Mouse (Mus musculus): ENCODE data around the gene Bad. TPM values are rescaled to one million over a fixed set of nuclear protein-coding genes. Genes with fewer than 3 reads are reported as not detected.

The Bad gene
- total and polyA plus RNA-seq, 2 experiments = 26.2 to 40.3 TPM

- Histone ChIP-seq H3K79me2 (ENCODE audit: control insufficient read depth, insufficient read depth, low read length) (peaks cover 14% of the 10 kb centered on the region; the same call in 1 of the 2 replicates), H3K36me3 (ENCODE audit: control insufficient read depth, insufficient read depth, low read length) (peaks cover 9% of the 10 kb centered on the region; the same call in 1 of the 2 replicates), H3K27me3 (ENCODE audit: control insufficient read depth, insufficient read depth, low read length) (no peaks in the 10 kb centered on the region), H3K4me1 (ENCODE audit: control insufficient read depth, insufficient read depth, low read length) (peaks cover 13% of the 10 kb centered on the region), H3K27ac (replicated peaks; ENCODE audit: insufficient read depth, low read depth, low read length) (no peak overlapping the region), H3K9ac (ENCODE audit: low read depth, low read length) (no peak overlapping the region), H3K4me3 (ENCODE audit: insufficient read depth, low read depth, low read length) (no peak overlapping the region)
- 90% methylated on average over 15 of the region's 15 CpGs for WGBS
- no peak for DNase-seq (ENCODE audit: extremely low read depth, low read depth, low spot score)
- no peak for TF ChIP-seq CTCF (IDR thresholded peaks at IDR 0.05; ENCODE audit: low read depth, low read length)
- TF ChIP-seq POLR2A (IDR thresholded peaks at IDR 0.05; ENCODE audit: extremely low read depth, insufficient read depth, low read length) = no peak
Observed at GRCm38 (mm10) chr19:6912205-6912970, 29.3 kb upstream of the Bad start.

DNA sequence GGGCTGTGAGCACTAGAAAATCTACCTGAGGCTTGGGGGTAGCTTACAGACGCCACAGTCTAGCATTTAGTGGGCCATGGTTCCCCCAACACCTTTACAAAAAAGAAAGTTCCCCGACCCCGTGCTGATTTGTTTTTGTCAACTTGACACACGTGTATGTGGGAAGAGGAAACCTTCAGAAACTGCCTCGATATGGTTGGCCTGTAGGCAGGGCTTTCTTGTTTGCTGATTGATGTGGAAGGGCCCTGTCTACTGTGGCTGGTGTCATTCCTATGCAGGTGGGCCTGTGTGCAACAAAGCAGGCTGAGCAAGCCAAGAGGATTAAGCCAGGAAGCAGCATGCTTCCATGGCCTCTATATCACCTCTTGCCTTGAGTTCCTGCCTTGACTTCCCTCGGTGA is 28.6 kb upstream of the Bad start:
- no peaks in the 10 kb centered on the region for H3K27me3 ChIP-seq (ENCODE audit: control insufficient read depth, insufficient read depth, low read length)
- WGBS = 80% methylated on average over 6 of the region's 6 CpGs
- TF ChIP-seq CTCF (IDR thresholded peaks at IDR 0.05; ENCODE audit: low read depth, low read length) (no peak), POLR2A (IDR thresholded peaks at IDR 0.05; ENCODE audit: extremely low read depth, insufficient read depth, low read length) (no peak)
- peaks cover 10% of the 10 kb centered on the region for H3K4me1 ChIP-seq (ENCODE audit: control insufficient read depth, insufficient read depth, low read length)
- peaks cover 9% of the 10 kb centered on the region; the same call in 1 of the 2 replicates for H3K36me3 ChIP-seq (ENCODE audit: control insufficient read depth, insufficient read depth, low read length)
- H3K79me2 ChIP-seq (ENCODE audit: control insufficient read depth, insufficient read depth, low read length) = peaks cover 14% of the 10 kb centered on the region; the same call in 1 of the 2 replicates
- no peak overlapping the region for H3K9ac ChIP-seq (ENCODE audit: low read depth, low read length)
- no peak overlapping the region for H3K27ac ChIP-seq (replicated peaks; ENCODE audit: insufficient read depth, low read depth, low read length)
- no peak overlapping the region for H3K4me3 ChIP-seq (ENCODE audit: insufficient read depth, low read depth, low read length)
- no peak for DNase-seq (ENCODE audit: extremely low read depth, low read depth, low spot score)

DNA sequence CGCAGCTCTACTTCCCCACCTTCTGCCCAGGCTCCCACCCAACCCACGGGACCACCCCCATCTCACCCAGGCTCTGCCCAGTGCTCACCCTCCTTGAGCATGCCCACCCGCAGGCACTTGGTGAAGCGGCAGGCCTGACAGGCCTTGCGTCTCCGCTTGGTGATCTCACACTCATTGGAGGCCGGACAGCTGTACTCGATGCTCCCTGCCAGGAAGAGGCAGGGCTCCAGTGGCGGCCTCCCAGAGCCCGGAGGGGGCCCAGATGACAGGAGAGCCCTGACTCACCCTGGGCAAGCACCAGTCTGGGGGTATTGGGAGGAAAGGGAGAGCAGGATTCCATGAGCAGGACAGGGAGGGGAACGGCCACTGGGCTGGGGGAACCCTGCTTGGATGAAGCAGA is 27.7 kb upstream of the Bad start:
- TF ChIP-seq CTCF (IDR thresholded peaks at IDR 0.05; ENCODE audit: low read depth, low read length) = no peak
- TF ChIP-seq POLR2A (IDR thresholded peaks at IDR 0.05; ENCODE audit: extremely low read depth, insufficient read depth, low read length) = no peak
- 97% methylated on average over 11 of the region's 11 CpGs for WGBS
- Histone ChIP-seq H3K4me1 (ENCODE audit: control insufficient read depth, insufficient read depth, low read length) (peaks cover 16% of the 10 kb centered on the region), H3K4me3 (ENCODE audit: insufficient read depth, low read depth, low read length) (no peak overlapping the region), H3K79me2 (ENCODE audit: control insufficient read depth, insufficient read depth, low read length) (peaks cover 14% of the 10 kb centered on the region; the same call in 1 of the 2 replicates), H3K27me3 (ENCODE audit: control insufficient read depth, insufficient read depth, low read length) (no peaks in the 10 kb centered on the region), H3K27ac (replicated peaks; ENCODE audit: insufficient read depth, low read depth, low read length) (no peak overlapping the region), H3K36me3 (ENCODE audit: control insufficient read depth, insufficient read depth, low read length) (peaks cover 9% of the 10 kb centered on the region; the same call in 1 of the 2 replicates), H3K9ac (ENCODE audit: low read depth, low read length) (no peak overlapping the region)
- no peak for DNase-seq (ENCODE audit: extremely low read depth, low read depth, low spot score)

- no peak for TF ChIP-seq POLR2A (IDR thresholded peaks at IDR 0.05; ENCODE audit: extremely low read depth, insufficient read depth, low read length)
- TF ChIP-seq CTCF (IDR thresholded peaks at IDR 0.05; ENCODE audit: low read depth, low read length) = no peak
- Histone ChIP-seq H3K4me3 (ENCODE audit: insufficient read depth, low read depth, low read length) (no peak overlapping the region), H3K4me1 (ENCODE audit: control insufficient read depth, insufficient read depth, low read length) (peaks cover 21% of the 10 kb centered on the region), H3K79me2 (ENCODE audit: control insufficient read depth, insufficient read depth, low read length) (peaks cover 14% of the 10 kb centered on the region; the same call in 1 of the 2 replicates), H3K27me3 (ENCODE audit: control insufficient read depth, insufficient read depth, low read length) (no peaks in the 10 kb centered on the region), H3K36me3 (ENCODE audit: control insufficient read depth, insufficient read depth, low read length) (peaks cover 11% of the 10 kb centered on the region; the same call in 1 of the 2 replicates), H3K9ac (ENCODE audit: low read depth, low read length) (no peak overlapping the region), H3K27ac (replicated peaks; ENCODE audit: insufficient read depth, low read depth, low read length) (no peak overlapping the region)
- no peak for DNase-seq (ENCODE audit: extremely low read depth, low read depth, low spot score)
- 95% methylated on average over 9 of the region's 9 CpGs for WGBS
Observed at GRCm38 (mm10) chr19:6914540-6914939, 27.1 kb upstream of the Bad start.

DNA sequence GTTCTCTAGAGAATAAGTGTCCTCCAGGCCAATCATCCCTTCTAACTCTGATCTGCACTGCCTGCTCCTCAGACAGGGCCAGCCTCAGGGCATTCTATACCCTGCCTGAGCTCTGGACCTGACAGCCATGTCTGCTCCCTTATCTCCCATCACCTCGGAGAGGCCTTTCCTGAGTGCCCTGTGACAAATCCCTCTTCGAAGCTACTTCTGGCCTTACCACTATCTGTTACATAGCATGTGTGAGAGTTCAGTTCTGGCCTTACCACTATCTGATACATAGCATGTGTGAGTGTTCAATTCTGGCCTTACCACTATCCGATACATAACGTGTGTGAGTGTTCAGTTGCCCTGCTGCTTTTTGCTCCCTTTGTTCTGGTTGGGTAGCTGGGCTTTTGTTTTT is 26.4 kb upstream of the Bad start:
- Histone ChIP-seq H3K27me3 (ENCODE audit: control insufficient read depth, insufficient read depth, low read length) (no peaks in the 10 kb centered on the region), H3K4me1 (ENCODE audit: control insufficient read depth, insufficient read depth, low read length) (peaks cover 28% of the 10 kb centered on the region), H3K27ac (replicated peaks; ENCODE audit: insufficient read depth, low read depth, low read length) (no peak overlapping the region), H3K4me3 (ENCODE audit: insufficient read depth, low read depth, low read length) (no peak overlapping the region), H3K79me2 (ENCODE audit: control insufficient read depth, insufficient read depth, low read length) (peaks cover 14% of the 10 kb centered on the region; the same call in 1 of the 2 replicates), H3K36me3 (ENCODE audit: control insufficient read depth, insufficient read depth, low read length) (peaks cover 11% of the 10 kb centered on the region; the same call in 1 of the 2 replicates), H3K9ac (ENCODE audit: low read depth, low read length) (no peak overlapping the region)
- TF ChIP-seq CTCF (IDR thresholded peaks at IDR 0.05; ENCODE audit: low read depth, low read length) = no peak
- TF ChIP-seq POLR2A (IDR thresholded peaks at IDR 0.05; ENCODE audit: extremely low read depth, insufficient read depth, low read length) = no peak
- no peak for DNase-seq (ENCODE audit: extremely low read depth, low read depth, low spot score)
- WGBS = 86% methylated on average over 4 of the region's 4 CpGs

GRCm38 (mm10) chr19:6916496-6916895 is 25.2 kb upstream of the Bad start:
- DNase-seq (ENCODE audit: extremely low read depth, low read depth, low spot score) = no peak
- no peak for TF ChIP-seq POLR2A (IDR thresholded peaks at IDR 0.05; ENCODE audit: extremely low read depth, insufficient read depth, low read length)
- TF ChIP-seq CTCF (IDR thresholded peaks at IDR 0.05; ENCODE audit: low read depth, low read length) = no peak
- 86% methylated on average over 4 of the region's 4 CpGs for WGBS

More at GRCm38 (mm10) chr19:6916496-6916895, 25.2 kb upstream of the Bad start:
- Histone ChIP-seq H3K79me2 (ENCODE audit: control insufficient read depth, insufficient read depth, low read length) (peaks cover 14% of the 10 kb centered on the region; the same call in 1 of the 2 replicates), H3K4me1 (ENCODE audit: control insufficient read depth, insufficient read depth, low read length) (peaks cover 27% of the 10 kb centered on the region), H3K36me3 (ENCODE audit: control insufficient read depth, insufficient read depth, low read length) (peaks cover 11% of the 10 kb centered on the region; the same call in 1 of the 2 replicates), H3K4me3 (ENCODE audit: insufficient read depth, low read depth, low read length) (no peak overlapping the region), H3K27ac (replicated peaks; ENCODE audit: insufficient read depth, low read depth, low read length) (no peak overlapping the region), H3K9ac (ENCODE audit: low read depth, low read length) (no peak overlapping the region), H3K27me3 (ENCODE audit: control insufficient read depth, insufficient read depth, low read length) (no peaks in the 10 kb centered on the region)
